Mouse (Mus musculus): ENCODE data around the gene Spred2. TPM values are rescaled to one million over a fixed set of nuclear protein-coding genes. Genes with fewer than 3 reads are reported as not detected.

Spred2 gene
- total RNA-seq (2021) = 10 to 100 TPM; 92.2 to 97.0 TPM
- long read RNA-seq, partial matches to known transcripts = 1 of 9 reads
- long read RNA-seq, other reads (novel, unspliced or antisense) = 8 of 9 reads

DNA sequence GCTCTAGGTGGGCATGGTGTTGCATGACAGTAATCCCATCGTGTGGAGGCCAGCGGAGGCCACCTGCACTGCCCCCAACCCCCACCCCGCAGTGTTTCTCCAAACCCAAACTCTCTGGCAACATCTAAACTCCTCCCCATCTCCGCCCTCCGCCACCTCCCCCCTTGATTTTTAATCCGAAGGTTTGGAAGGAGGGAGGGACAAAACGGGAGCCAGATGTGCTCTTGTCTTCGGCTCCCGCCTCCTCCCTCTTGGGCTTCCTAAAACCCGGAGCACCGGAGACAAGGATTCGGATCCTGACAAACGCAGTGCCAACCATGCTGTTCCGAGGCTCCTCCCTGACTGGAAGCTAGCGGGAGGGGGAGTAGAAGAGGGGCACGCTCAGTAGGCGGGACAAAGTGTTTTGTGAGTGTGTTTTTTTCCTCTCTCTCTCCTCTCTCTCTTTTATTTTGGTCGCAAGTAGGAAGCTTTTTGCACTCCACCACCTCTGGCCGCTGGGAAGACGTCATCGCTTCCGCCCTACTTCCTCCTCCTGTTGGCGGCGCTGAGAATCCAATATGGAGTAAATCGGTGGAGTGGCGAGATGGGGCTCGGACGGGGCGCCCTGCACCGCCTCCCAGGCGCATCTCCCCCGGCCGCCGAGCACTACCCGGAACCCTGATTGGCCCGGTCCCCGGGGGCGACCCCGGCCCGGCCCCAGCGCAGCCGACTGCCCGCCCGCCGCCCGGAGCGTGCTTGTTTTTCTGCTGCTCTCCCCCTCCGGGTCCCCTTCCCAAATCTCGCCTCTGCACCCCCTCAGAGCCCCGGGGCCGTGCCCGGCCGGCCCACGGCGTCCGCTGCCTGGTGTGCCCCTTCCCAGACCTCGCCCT lies at the start of gene Spred2:
Gene Spred2 (plus strand): TSS at position 488 of the 869 bp plus-strand sequence.
- peak; percentile 88 for DNase-seq (ENCODE audit: low spot score in 2 of 2)

GRCm38 (mm10) chr11:19875551-19875950 lies 48.6 kb upstream of the Spred2 start:
- DNase-seq (ENCODE audit: low spot score in 2 of 2) = no peak

DNA sequence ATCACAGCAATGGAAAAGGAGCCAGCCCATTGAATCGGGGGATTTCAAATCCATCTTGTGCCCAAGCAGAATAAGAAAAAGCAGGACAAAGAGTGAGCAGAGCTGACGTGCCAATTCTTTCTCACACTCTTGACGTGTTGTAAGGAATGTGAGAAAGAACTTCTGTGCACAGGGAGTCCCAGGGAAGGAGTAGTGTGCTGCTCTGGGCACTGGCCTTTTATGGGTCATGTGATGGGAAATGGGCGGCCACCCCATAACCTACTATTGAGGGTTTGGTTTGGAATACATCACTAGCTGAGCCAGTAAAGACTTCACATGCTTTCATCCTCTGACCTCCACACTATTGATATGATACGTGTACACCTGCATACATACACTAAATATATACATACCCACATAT lies 48.2 kb upstream of the Spred2 start:
- DNase-seq (ENCODE audit: low spot score in 2 of 2) = no peak

DNA sequence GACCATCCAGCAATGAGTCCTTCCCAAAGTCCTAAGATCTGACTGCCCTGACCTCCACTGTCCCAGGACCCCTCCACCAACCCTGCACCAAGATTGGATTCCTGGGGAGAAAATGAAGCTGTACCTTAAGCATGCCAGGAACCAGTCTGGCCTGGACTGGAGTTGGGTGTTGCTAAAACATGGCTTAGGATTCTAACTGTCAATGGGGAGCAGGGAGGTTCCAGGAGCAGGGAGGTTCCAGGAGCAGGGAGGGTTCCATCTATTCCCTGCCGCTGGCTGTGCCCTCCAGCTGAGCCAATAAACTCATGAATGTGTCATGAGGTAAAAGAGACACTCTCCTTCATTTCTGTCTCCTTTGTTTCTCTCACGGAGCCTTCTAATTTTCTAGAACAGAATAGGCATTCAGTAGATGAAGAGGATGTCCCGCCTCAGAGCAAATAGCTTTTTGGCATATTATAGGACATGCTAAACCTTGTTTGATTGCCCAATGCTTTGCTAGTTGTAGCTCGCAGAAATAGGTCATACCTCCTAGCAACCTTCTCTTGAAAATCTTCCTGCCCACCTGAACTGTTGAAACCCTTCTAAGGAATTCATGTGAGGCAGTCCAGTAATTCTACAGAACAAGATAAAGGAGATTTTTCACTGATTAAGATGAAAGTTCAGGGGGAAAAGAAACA lies 46.8 kb upstream of the Spred2 start:
- DNase-seq (ENCODE audit: low spot score in 2 of 2) = no peak

DNA sequence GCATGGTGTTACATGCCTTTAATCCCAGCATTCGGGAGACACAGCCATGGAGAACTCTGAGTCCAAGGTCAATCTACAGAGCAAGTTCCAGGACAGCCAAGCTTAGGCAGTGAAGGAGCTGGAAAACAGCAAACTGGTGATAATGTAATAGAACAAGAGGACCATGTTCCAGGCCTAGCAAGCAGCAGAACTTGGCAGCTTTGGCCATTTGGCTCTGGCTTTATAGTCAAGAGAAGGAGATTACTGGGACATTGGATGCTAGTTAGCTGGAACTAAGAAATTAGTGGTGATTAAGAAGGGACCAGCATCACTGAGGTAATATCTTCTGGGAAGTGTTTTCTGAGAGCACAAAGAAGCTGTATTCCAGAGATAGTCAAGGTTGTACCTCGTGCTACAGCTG lies 42.8 kb upstream of the Spred2 start:
- no peak for DNase-seq (ENCODE audit: low spot score in 2 of 2)

GRCm38 (mm10) chr11:19890700-19891406 lies 33.3 kb upstream of the Spred2 start:
- DNase-seq (ENCODE audit: low spot score in 2 of 2) = no peak

DNA sequence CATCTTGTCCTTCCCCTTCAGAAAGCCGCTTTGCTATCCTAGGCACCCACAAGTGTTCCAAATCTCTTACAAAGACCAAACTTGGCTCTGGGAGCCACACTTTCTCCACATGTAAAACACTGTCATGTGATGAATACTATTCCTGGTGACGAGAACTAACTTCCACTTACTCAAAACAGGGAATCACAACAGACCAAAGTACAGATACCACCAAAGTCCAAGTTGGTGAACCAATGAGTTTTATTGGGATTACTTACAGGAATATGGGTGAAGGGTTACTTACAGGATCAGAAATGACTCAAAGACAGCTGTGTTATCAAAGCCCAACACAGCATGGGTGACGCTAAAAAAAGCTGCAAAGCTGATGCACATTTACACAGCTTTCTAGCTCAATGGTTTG lies 30.9 kb upstream of the Spred2 start:
- DNase-seq (ENCODE audit: low spot score in 2 of 2) = no peak

DNA sequence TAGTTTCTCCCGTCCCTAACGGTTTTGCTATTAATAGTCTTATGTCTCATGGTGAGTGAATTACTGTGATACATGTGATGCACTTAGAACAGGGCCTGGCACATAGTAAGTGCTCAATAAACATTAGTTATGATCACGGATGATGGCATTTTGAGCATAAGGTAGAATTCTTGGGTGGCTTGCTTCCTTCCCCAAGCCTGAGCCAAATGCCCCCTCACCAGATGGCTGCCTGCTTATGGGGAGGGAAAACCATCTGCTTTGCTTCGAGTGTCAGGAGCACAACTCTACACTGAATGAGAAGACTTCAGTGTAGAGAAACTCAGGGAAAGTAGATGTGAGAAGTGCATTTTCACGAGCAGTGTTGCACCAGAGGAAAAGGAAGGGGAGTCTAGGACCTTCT lies 24.6 kb upstream of the Spred2 start:
- peak; percentile 91 to 92 for DNase-seq (ENCODE audit: low spot score in 2 of 2)

- peak; percentile 13 to 43 for DNase-seq (ENCODE audit: low spot score in 2 of 2)
Observed at GRCm38 (mm10) chr11:19900712-19901111, 23.5 kb upstream of the Spred2 start.

GRCm38 (mm10) chr11:19911216-19911615 lies 13.0 kb upstream of the Spred2 start:
- DNase-seq (ENCODE audit: low spot score in 2 of 2) = no peak

GRCm38 (mm10) chr11:19912179-19912578 lies 12.0 kb upstream of the Spred2 start:
- no peak for DNase-seq (ENCODE audit: low spot score in 2 of 2)

- no peak for DNase-seq (ENCODE audit: low spot score in 2 of 2)
Observed at GRCm38 (mm10) chr11:19912661-19913060, 11.5 kb upstream of the Spred2 start.

GRCm38 (mm10) chr11:19913761-19914160 lies 10.4 kb upstream of the Spred2 start:
- DNase-seq (ENCODE audit: low spot score in 2 of 2) = no peak

GRCm38 (mm10) chr11:19917381-19918245 lies 6.6 kb upstream of the Spred2 start:
- DNase-seq (ENCODE audit: low spot score in 2 of 2) = no peak

- DNase-seq (ENCODE audit: low spot score in 2 of 2) = no peak
Observed at GRCm38 (mm10) chr11:19918246-19918540, 6.0 kb upstream of the Spred2 start.

- DNase-seq (ENCODE audit: low spot score in 2 of 2) = no peak
Observed at GRCm38 (mm10) chr11:19919460-19919784, 4.8 kb upstream of the Spred2 start.

DNA sequence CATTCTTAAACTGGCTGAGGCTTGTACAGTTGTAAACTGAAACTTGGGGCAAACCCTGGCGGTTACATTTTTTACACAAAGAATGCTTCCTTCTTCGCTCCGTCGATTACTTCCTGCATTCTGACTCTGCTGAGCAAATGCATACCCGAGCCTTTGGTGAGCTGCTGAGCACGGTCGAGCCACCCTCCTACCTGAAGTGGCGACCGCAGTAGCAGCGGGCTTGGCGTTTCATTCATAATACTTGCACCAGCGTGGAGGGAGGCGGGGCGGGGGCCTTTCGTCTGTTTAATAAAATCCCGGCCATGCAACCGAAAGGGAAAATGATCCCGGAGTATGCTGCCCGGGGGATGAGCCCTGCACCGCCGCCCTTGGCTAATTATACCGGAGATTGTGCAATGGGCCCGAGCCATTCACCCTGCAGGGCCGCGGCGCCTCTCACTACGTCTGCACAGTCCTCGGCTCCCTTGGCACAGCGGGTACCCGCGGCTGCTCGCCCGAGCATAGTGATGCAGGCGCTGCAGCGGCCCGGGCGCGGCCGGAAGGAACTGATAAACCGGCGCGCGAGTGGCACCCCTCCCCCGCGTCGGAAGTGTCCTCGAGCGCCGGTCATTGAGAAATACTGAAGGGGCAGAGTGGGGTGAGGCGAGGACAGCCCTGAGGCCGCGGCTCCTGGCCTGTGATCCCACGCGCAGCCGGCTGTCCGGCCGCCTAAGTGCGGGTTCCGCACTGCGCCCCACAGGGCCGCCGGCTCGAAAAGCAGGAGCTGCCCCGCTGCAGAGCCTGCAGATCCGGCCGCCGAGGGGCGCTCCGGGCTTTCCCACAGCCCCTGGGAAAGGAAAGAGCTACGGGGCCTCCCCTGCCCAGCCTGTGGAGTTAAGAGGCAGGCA lies 4.1 kb upstream of the Spred2 start:
- DNase-seq (ENCODE audit: low spot score in 2 of 2) = peak; percentile 78 to 88

GRCm38 (mm10) chr11:19921723-19922122 lies 2.5 kb upstream of the Spred2 start:
- no peak for DNase-seq (ENCODE audit: low spot score in 2 of 2)

DNA sequence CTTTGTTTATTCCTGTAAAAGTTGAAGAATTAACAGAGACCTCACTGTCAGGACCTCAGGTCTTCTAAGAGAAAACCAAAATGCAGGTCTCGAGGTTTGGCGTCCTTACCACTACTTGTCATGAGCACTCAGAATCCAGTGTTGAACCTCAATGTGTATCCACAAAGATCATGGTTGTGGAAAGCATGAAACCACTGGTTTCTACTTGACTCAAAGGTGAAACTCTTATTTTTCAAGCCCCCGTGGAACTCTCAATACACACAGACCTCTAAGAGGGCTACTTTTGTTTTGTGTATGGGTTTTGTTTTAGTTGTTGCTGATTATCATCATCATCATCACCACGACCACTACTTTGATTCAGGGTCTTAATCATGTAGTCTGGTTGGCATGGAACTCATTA lies 2.0 kb upstream of the Spred2 start:
- DNase-seq (ENCODE audit: low spot score in 2 of 2) = no peak

- DNase-seq (ENCODE audit: low spot score in 2 of 2) = no peak
Observed at GRCm38 (mm10) chr11:19924757-19925148, 578 bp downstream of the Spred2 start.

Data from layer of hippocampus, adult 18-20 months (tissue).